Mouse (Mus musculus) lung, embryonic 16.5 days (tissue): Measurements from ENCODE around the gene Il17re. TPM values are rescaled to one million over a fixed set of nuclear protein-coding genes. Genes with fewer than 3 reads are reported as not detected.

Experiments used
- ATAC-seq: fragments of 200-750 bp; cut with Nextera tagmentation; 2 replicates; pipeline ENCODE4 v1.8.0; 2017; ENCODE audit warnings: low read depth, mild to moderate bottlenecking, moderate library complexity
- H3K27ac ChIP-seq: fragments of 300-500 bp; sonication (generic); 2 replicates; pipeline ENCODE4 v1.5.1; 2014; ENCODE audit warnings: mild to moderate bottlenecking, control low read depth, low read length
- H3K27me3 ChIP-seq: fragments of 300-500 bp; sonication (generic); 2 replicates; pipeline ENCODE4 v1.6.1; 2014; ENCODE audit warnings: low read depth, low read length, mixed read lengths; ENCODE audit not compliant: control insufficient read depth, insufficient read depth
- H3K36me3 ChIP-seq: fragments of 300-500 bp; sonication (generic); 2 replicates; pipeline ENCODE4 v1.6.1; 2014; ENCODE audit warnings: low read length; ENCODE audit not compliant: control insufficient read depth, insufficient read depth
- H3K4me1 ChIP-seq: fragments of 300-500 bp; sonication (generic); replicated peaks from 2 replicates; pipeline ENCODE4 v1.6.1; 2014; ENCODE audit warnings: low read length, mixed read lengths; ENCODE audit not compliant: control insufficient read depth, insufficient read depth
- H3K4me2 ChIP-seq: fragments of 300-500 bp; sonication (generic); 2 replicates; pipeline ENCODE4 v1.6.1; 2014; ENCODE audit warnings: low read depth, low read length, control low read depth
- H3K4me3 ChIP-seq: fragments of 300-500 bp; sonication (generic); 2 replicates; pipeline ENCODE4 v1.5.1; 2014; ENCODE audit warnings: mild to moderate bottlenecking, low read length, control low read depth
- H3K9ac ChIP-seq: fragments of 300-500 bp; sonication (generic); 2 replicates; pipeline ENCODE4 v1.6.1; 2014; ENCODE audit warnings: low read length, control low read depth
- H3K9me3 ChIP-seq: fragments of 300-500 bp; sonication (generic); 2 replicates; pipeline ENCODE4 v1.6.1; 2016; ENCODE audit warnings: low read length; ENCODE audit not compliant: control insufficient read depth
- WGBS: fragments of 180-500 bp; shearing (Covaris S2); extraction: QIAGEN DNeasy Blood & Tissue Kit; methylation state at CpG from one replicate; pipeline ENCODE4 v1.1.7; 2014; 5-methylcytosine and 5-hydroxymethylcytosine counted together
- polyA plus RNA-seq: library from polyadenylated mRNA; unstranded; fragments of >200 nt; fragmentation: Nextera tagmentation; extraction: Ambion mirVana; gene quantifications from 2 replicates; pipeline ENCODE4 v1.2.1, GENCODE M21; 2015

Il17re gene
- polyA plus RNA-seq, 1 experiment from 2014 or later: 25.8 TPM

DNA sequence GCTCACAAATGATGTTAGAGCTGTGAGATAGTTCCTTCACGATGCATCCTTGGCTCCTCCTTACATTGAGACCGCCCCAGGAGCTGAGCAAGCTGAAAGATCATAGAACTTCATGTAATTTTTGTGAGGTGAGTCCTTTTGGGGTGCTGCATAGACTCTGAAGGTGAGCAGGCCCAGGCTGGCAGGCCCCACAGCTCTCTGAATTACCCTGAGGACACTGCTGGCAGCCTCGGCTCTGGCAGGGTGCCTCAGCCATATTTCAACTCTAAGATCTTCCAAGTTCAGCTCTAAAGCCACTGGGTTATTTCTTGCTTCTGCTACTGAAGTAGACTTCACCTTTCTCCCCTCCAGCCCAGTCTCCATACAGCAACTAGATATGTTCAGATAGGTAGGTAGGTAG lies 17.6 kb upstream of the Il17re start:
- ATAC-seq: no peak
- WGBS: 84% methylated on average over 3 of the region's 3 CpGs
- peaks cover 8% of the 10 kb centered on the region; the same call in 1 of the 2 replicates for H3K4me1 ChIP-seq

DNA sequence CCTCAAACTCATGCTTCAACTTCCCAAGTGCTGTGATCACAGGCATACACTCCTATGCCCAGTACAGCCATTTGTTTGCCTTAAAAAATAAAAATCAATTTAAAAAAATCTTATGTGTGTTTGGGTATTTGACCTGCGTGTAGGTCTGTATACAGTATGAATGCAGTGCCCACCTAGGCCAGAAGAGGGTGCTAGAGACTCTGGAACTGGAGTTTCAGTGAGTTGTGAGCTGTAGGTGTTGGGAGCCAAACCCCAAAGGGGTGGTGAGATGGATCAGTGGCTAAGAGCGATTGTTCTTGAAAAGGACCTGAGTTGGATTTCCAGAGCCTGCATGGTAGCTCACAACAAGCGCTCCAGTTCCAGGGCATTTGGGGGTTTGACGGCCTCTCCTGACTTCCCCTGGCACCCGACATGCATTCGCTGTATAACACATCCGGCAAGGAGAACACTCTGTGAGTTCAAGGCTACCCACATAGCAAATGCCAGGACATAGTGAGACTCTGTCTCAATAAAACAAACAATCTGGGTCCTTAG lies 17.1 kb upstream of the Il17re start:
- no peak overlapping the region for H3K27ac ChIP-seq
- H3K4me3 ChIP-seq: no peak overlapping the region
- no peaks in the 10 kb centered on the region for H3K27me3 ChIP-seq
- peaks cover 8% of the 10 kb centered on the region; the same call in 1 of the 2 replicates for H3K4me1 ChIP-seq
- no peak overlapping the region for H3K4me2 ChIP-seq
- H3K9ac ChIP-seq: no peak overlapping the region
- H3K9me3 ChIP-seq: no peaks in the 10 kb centered on the region
- peaks cover 5% of the 10 kb centered on the region; the same call in 1 of the 2 replicates for H3K36me3 ChIP-seq
- ATAC-seq: 0 out of 2 replicates have a peak, but pooled peaks have one; percentile 50
- WGBS: 59% methylated on average over 7 of the region's 7 CpGs

More for the DNA sequence above, 17.6 kb upstream of the Il17re start:
- peaks cover 3% of the 10 kb centered on the region; the same call in 1 of the 2 replicates for H3K36me3 ChIP-seq
- no peaks in the 10 kb centered on the region for H3K9me3 ChIP-seq
- no peak overlapping the region for H3K9ac ChIP-seq
- H3K27me3 ChIP-seq: no peaks in the 10 kb centered on the region
- no peak overlapping the region for H3K27ac ChIP-seq
- no peak overlapping the region for H3K4me2 ChIP-seq
- H3K4me3 ChIP-seq: no peak overlapping the region

DNA sequence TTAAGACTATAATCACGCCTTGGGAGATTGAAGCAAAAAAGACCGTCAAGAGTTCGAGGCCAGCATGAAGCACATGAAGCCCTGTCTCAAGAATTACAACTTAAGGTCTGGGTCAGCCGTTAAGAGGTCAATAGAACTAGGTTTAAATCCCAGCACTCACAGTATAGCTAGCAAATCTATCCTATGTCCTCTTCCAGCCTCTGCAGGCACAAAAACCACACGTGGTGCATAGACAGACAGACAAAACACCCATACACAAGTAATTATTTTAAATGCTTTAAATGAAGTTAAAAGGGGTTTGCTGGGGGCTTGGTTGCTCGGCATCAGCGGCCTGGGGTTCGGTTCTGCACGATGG lies 16.2 kb upstream of the Il17re start:
- Histone ChIP-seq H3K9ac (peak overlapping the region; percentile 93), H3K36me3 (peaks cover 5% of the 10 kb centered on the region), H3K4me3 (peak overlapping the region; percentile 91), H3K4me1 (peaks cover 8% of the 10 kb centered on the region; the same call in 1 of the 2 replicates), H3K9me3 (no peaks in the 10 kb centered on the region), H3K4me2 (peak overlapping the region; percentile 85), H3K27ac (0 out of 2 replicates have a peak overlapping the region, but pooled peaks have one; percentile 0), H3K27me3 (no peaks in the 10 kb centered on the region)
- ATAC-seq: no peak
- WGBS: 39% methylated on average over 9 of the region's 9 CpGs

DNA sequence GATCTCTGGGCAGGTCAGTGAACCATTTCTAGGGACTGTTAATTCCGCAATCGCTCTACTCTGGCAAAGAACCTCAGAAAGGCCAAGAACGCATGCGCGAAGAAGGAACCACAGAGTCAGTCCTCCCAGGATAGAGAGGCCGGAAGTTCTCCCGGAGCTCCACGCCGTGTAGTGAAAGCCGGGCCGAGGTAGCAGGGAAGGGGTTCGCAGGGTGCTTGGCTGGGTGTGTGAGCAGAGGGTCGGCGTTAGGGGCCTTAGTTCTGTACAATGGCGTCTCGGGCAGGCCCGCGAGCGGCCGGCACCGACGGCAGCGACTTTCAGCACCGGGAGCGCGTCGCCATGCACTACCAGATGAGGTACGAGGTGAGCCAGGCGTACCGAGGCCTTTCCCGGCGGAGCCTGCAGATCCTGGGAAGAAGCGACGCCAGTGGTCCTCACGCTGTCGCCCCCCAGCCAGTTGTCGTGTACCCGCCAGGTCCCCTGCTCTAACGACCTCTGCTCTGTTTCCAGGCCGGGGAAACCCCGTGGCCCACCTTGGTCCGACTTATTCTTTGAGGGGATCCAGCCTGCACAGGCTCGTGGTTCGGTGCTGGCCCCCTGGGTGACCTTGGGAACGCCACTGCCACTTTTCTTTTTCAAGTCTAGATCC lies 15.7 kb upstream of the Il17re start, which contains the start of gene Jagn1:
Gene Jagn1 (plus strand): TSS at position 128 of the 649 bp plus-strand sequence.
- Histone ChIP-seq H3K4me3 (peak within 1 kb of the TSS; percentile 91), H3K4me2 (peak within 1 kb of the TSS; percentile 85), H3K9ac (peak within 1 kb of the TSS; percentile 93), H3K4me1 (peaks cover 8% of the 10 kb centered on the region; the same call in 1 of the 2 replicates), H3K27me3 (no peaks in the 10 kb centered on the region), H3K36me3 (peaks cover 9% of the 10 kb centered on the region), H3K9me3 (no peaks in the 10 kb centered on the region), H3K27ac (0 out of 2 replicates have a peak within 1 kb of the TSS, but pooled peaks have one; percentile 0)
- under 1% methylated on average over 45 of the region's 45 CpGs for WGBS
- ATAC-seq: peak; percentile 93

DNA sequence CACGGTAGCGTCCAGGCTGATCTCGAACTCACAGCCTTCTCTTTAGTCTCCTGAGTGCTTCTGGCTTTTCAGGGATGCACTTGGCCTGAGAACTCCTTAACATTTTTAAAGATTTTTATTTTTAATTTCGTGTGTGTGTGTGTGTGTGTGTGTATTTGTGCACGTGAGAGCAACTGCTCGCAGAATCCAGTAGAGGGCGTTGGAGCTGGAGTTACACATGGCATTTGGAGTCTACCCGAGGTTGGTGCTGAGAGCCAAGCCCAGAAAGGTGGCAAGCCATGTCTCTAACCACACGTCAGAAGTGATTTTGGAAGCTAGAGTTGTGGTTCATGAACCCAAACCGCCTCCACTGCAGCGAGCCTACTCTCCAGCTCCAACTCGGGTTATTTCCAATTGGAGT lies 15.2 kb upstream of the Il17re start:
- Histone ChIP-seq H3K36me3 (peaks cover 14% of the 10 kb centered on the region), H3K27ac (no peak overlapping the region), H3K27me3 (no peaks in the 10 kb centered on the region), H3K9ac (peak overlapping the region; percentile 93), H3K4me2 (peak overlapping the region; percentile 85), H3K4me3 (peak overlapping the region; percentile 91), H3K9me3 (no peaks in the 10 kb centered on the region), H3K4me1 (peaks cover 8% of the 10 kb centered on the region; the same call in 1 of the 2 replicates)
- no peak for ATAC-seq
- WGBS: 41% methylated on average over 12 of the region's 12 CpGs

DNA sequence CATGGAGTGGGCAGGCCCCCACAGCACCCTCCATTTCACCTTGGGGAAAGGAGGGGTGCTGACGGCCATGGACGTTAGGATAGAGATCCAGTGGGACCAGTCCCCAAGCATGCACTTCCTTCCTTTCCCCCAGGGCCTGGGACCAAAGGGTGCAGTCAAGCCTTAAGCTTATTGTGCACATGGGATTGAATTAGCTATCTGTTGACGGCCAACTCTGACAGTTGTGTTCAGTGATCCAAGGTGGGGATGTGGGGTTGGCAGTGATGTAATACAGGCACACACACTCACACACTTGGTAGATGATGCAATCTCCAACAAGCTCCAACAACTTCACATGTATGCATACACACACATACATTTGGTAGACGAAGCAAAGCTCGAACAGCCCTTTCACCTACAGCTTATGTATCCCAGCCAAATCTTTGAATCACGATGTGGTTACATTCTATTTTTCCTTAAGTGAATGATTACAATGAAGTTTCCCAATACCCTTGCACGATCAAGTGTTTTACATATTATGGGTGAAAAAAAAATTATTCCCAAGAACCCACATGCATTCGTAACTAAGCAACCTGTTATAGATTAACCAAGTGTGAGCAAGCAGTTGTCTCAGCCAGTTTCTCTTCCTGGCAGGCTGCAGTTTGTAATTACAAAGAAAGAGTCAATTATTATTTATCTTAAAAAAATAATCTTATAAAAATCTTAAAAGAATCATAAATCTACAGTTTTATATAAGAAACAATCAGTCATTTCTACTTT lies 13.9 kb upstream of the Il17re start:
- 76% methylated on average over 6 of the region's 8 CpGs for WGBS
- Histone ChIP-seq H3K4me3 (no peak overlapping the region), H3K9me3 (no peaks in the 10 kb centered on the region), H3K27me3 (no peaks in the 10 kb centered on the region), H3K36me3 (peaks cover 20% of the 10 kb centered on the region), H3K4me2 (no peak overlapping the region), H3K27ac (no peak overlapping the region), H3K4me1 (peaks cover 8% of the 10 kb centered on the region; the same call in 1 of the 2 replicates), H3K9ac (no peak overlapping the region)
- ATAC-seq: no peak

DNA sequence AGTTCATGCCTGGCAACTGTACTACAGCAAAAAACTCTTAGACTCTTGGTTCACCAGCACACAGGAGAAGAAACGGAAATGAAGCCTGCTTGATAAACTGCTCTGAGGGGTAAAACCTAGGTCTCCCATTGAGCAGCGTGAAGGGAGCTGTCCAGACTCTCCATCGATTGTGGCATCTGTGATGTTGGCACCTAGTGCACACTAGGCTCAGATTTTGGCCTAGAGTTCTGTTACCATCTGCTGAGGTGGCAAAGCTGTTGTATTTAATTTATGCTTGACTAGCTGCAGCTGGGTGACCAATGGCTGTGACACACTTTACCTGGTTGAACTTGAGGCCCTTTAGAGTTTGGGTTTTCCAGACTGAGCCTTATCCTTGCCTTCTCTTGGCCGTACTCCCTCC lies 10.6 kb upstream of the Il17re start:
- H3K36me3 ChIP-seq: peaks cover 20% of the 10 kb centered on the region
- no peaks in the 10 kb centered on the region for H3K9me3 ChIP-seq
- no peak overlapping the region for H3K4me3 ChIP-seq
- no peak overlapping the region for H3K4me2 ChIP-seq
- peaks cover 11% of the 10 kb centered on the region; the same call in 1 of the 2 replicates for H3K4me1 ChIP-seq
- no peak overlapping the region for H3K27ac ChIP-seq
- H3K27me3 ChIP-seq: no peaks in the 10 kb centered on the region
- 92% methylated on average over 4 of the region's 4 CpGs for WGBS
- no peak overlapping the region for H3K9ac ChIP-seq
- no peak for ATAC-seq

DNA sequence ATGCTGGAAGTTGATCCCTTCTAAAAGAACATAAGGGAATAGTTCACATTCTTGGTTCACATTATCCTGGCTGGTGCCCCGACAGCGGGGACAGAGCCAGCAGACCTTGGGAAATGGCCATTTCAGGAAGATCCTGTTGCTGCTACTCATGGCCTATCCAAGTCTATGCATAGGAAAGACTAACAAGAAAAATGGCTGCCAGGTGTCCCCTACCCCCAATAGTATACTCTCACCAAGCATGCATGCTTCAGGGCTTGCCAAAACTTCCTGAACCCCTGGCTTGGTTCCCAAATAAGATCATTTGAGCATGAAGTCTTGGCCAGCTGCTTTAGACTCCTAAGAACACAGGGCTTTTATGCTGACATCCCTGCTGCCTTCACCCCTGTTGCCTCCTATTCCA lies 6.4 kb upstream of the Il17re start:
- Histone ChIP-seq H3K9me3 (no peaks in the 10 kb centered on the region), H3K36me3 (peaks cover 15% of the 10 kb centered on the region), H3K4me1 (0 out of 2 replicates have a peak, but pooled peaks cover 2% of the 10 kb centered on the region), H3K4me3 (no peak overlapping the region), H3K9ac (no peak overlapping the region), H3K27ac (no peak overlapping the region), H3K4me2 (no peak overlapping the region), H3K27me3 (no peaks in the 10 kb centered on the region)
- WGBS: 68% methylated on average over 2 of the region's 2 CpGs
- peak; percentile 43 for ATAC-seq

DNA sequence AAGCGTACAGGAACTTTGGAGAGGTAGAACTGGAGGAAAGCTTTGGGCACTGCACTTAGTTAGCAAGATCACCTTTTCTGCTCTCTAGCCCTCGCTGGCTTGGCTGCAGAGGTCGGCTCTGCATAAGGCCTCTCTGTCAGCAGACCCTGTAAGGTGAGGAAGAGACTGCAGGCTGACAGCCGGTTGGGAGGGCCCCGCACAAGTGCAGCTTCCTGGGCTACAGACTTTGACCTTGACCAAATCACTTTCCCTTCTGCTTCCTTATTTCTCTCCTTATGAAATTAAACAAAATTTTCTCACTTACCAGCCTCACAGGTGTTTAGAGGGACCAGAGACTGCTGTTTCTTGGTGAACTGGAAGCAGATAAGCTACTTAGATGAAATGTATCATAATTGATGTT lies 3.3 kb upstream of the Il17re start:
- no peak for ATAC-seq
- WGBS: 50% methylated on average over 5 of the region's 5 CpGs
- H3K4me2 ChIP-seq: no peak overlapping the region

More for the DNA sequence above, 3.3 kb upstream of the Il17re start:
- no peaks in the 10 kb centered on the region for H3K27me3 ChIP-seq
- H3K9me3 ChIP-seq: no peaks in the 10 kb centered on the region
- H3K4me1 ChIP-seq: peaks cover 6% of the 10 kb centered on the region
- no peak overlapping the region for H3K9ac ChIP-seq
- no peak overlapping the region for H3K27ac ChIP-seq
- H3K36me3 ChIP-seq: no peaks in the 10 kb centered on the region
- H3K4me3 ChIP-seq: no peak overlapping the region
